8 mouse cellular contexts compared by ENCODE assay signal in genomic region chr15:96520412-96521124, GRCm38 (mm10). TPM values are rescaled to one million over a fixed set of nuclear protein-coding genes. Genes with fewer than 3 reads are reported as not detected.
DNase-seq lines count a peak whose midpoint lies in the region; ATAC-seq lines count a peak whose summit lies in the region.

No protein-coding gene starts in this region.

- no peaks in the 10 kb centered on the region; the same call in 1 of the 2 replicates for H3K4me1 ChIP-seq in liver, embryonic 11.5 days (replicated peaks; ENCODE audit: control insufficient read depth, insufficient read depth, low read length)
- no peaks in the 10 kb centered on the region for H3K4me1 ChIP-seq in limb, embryonic 10.5 days
- H3K4me1 ChIP-seq in midbrain, embryonic 16.5 days (ENCODE audit: control insufficient read depth, insufficient read depth, low read length), result no peaks in the 10 kb centered on the region

- no peaks in the 10 kb centered on the region for H3K27me3 ChIP-seq in liver, embryonic 11.5 days (replicated peaks; ENCODE audit: control insufficient read depth, insufficient read depth, low read length)
- H3K27me3 ChIP-seq in limb, embryonic 10.5 days (ENCODE audit: low read depth, poor library complexity, severe bottlenecking), result no peaks in the 10 kb centered on the region
- H3K27me3 ChIP-seq in midbrain, embryonic 16.5 days (ENCODE audit: control insufficient read depth, insufficient read depth, low read depth, low read length), result no peaks in the 10 kb centered on the region

- no peaks in the 10 kb centered on the region for H3K36me3 ChIP-seq in liver, embryonic 11.5 days (ENCODE audit: control insufficient read depth, insufficient read depth, low read length)
- no peaks in the 10 kb centered on the region for H3K36me3 ChIP-seq in limb, embryonic 10.5 days
- no peaks in the 10 kb centered on the region for H3K36me3 ChIP-seq in midbrain, embryonic 16.5 days (ENCODE audit: control insufficient read depth, insufficient read depth, low read length)

- no peak for ATAC-seq in liver, embryonic 11.5 days (replicated peaks; ENCODE audit: low FRiP score)
- no peak for ATAC-seq in midbrain, embryonic 16.5 days

- no peaks in the 10 kb centered on the region for H3K9me3 ChIP-seq in liver, embryonic 11.5 days (ENCODE audit: control insufficient read depth, low read length)
- no peaks in the 10 kb centered on the region for H3K9me3 ChIP-seq in limb, embryonic 10.5 days (replicated peaks)
- no peaks in the 10 kb centered on the region for H3K9me3 ChIP-seq in midbrain, embryonic 16.5 days (replicated peaks; ENCODE audit: control insufficient read depth, low read length, poor library complexity, severe bottlenecking)

- H3K9ac ChIP-seq in liver, embryonic 11.5 days (ENCODE audit: low read depth, low read length), result no peak overlapping the region
- H3K9ac ChIP-seq in midbrain, embryonic 16.5 days (ENCODE audit: low read depth, low read length), result no peak overlapping the region

- H3K27ac ChIP-seq in liver, embryonic 11.5 days (ENCODE audit: low read depth, low read length), result no peak overlapping the region
- H3K27ac ChIP-seq in limb, embryonic 10.5 days, result no peak overlapping the region
- H3K27ac ChIP-seq in midbrain, embryonic 16.5 days (ENCODE audit: low read length), result no peak overlapping the region

- peak; percentile 39 for DNase-seq in embryo, embryonic 10.5 days (ENCODE audit: low spot score)
- DNase-seq in embryo, embryonic 9.5 days (ENCODE audit: extremely low spot score), result no peak
- DNase-seq in liver, result peak; percentile 66
- DNase-seq in liver, embryonic 11.5 days (ENCODE audit: low spot score), result no peak
- DNase-seq in T-cell, adult 2 months (ENCODE audit: low spot score), result peak; percentile 69
- peak; percentile 50 for DNase-seq in limb, embryonic 10.5 days (ENCODE audit: low spot score)
- peak; percentile 26 to 65 for DNase-seq in spleen, postnatal 14 days (ENCODE audit: low spot score in 2 of 2)

- no peak overlapping the region for H3K4me3 ChIP-seq in liver, embryonic 11.5 days (ENCODE audit: low read depth, low read length)
- no peak overlapping the region for H3K4me3 ChIP-seq in limb, embryonic 10.5 days
- no peak overlapping the region for H3K4me3 ChIP-seq in midbrain, embryonic 16.5 days (ENCODE audit: low read depth, low read length)

- H3K4me2 ChIP-seq in liver, embryonic 11.5 days, result no peak overlapping the region
- H3K4me2 ChIP-seq in midbrain, embryonic 16.5 days (ENCODE audit: low read length), result no peak overlapping the region

- 65% methylated on average over 18 of the region's 18 CpGs for WGBS in liver, embryonic 11.5 days
- WGBS in limb, embryonic 10.5 days, result 78% methylated on average over 18 of the region's 18 CpGs
- 80% methylated on average over 18 of the region's 18 CpGs for WGBS in midbrain, embryonic 16.5 days

RNA-seq across cellular contexts. Expression of gene Scaf11, which starts 59.9 kb away (rescaled TPM):
- 105 and 106 TPM in 2 replicates for polyA plus RNA-seq in liver, embryonic 11.5 days (2014; fragmentation: Nextera tagmentation; extraction: Ambion mirVana)
- polyA plus RNA-seq in limb, embryonic 10.5 days (2016; fragmentation: Nextera tagmentation; extraction: Ambion mirVana), result 119 and 125 TPM in 2 replicates
- polyA plus RNA-seq in midbrain, embryonic 16.5 days (2015; fragmentation: Nextera tagmentation; extraction: Ambion mirVana), result 39.1 and 44.9 TPM in 2 replicates

Comparison
In these comparisons a context has a peak if more than half of its experiments do, and no peak if none do; other contexts are left out.
1. DNase-seq: peak in embryo, embryonic 10.5 days (single experiment), liver (single experiment), T-cell, adult 2 months (single experiment), limb, embryonic 10.5 days (single experiment) and spleen, postnatal 14 days (2 of 2); none in embryo, embryonic 9.5 days (single experiment) and liver, embryonic 11.5 days (single experiment).